Mouse (Mus musculus) urinary bladder, postnatal 14 days (tissue): ENCODE measurements around the gene Srrd.

ENCODE experiments used
- DNase-seq: peaks from one replicate; pipeline ENCODE4 v3.0.0; 2021; ENCODE audit warnings: low spot score

The Srrd gene

GRCm38 (mm10) chr5:112317328-112317727, 25.5 kb downstream of the Srrd start:
- DNase-seq, result no peak

GRCm38 (mm10) chr5:112316468-112316867, 26.4 kb downstream of the Srrd start:
- DNase-seq, result no peak

GRCm38 (mm10) chr5:112313222-112313885, 29.5 kb downstream of the Srrd start:
- no peak for DNase-seq

- DNase-seq, result no peak
Observed at GRCm38 (mm10) chr5:112305842-112306241, 37.0 kb downstream of the Srrd start.

GRCm38 (mm10) chr5:112302310-112302709, 40.5 kb downstream of the Srrd start:
- DNase-seq, result no peak

- no peak for DNase-seq
Observed at GRCm38 (mm10) chr5:112301694-112302093, 41.1 kb downstream of the Srrd start.

GRCm38 (mm10) chr5:112300721-112301308, 42.0 kb downstream of the Srrd start:
- no peak for DNase-seq

GRCm38 (mm10) chr5:112300112-112300511, 42.7 kb downstream of the Srrd start:
- DNase-seq, result no peak

GRCm38 (mm10) chr5:112299399-112299798, 43.4 kb downstream of the Srrd start:
- DNase-seq, result no peak

- no peak for DNase-seq
Observed at GRCm38 (mm10) chr5:112298226-112298988, 44.4 kb downstream of the Srrd start.

- no peak for DNase-seq
Observed at GRCm38 (mm10) chr5:112297257-112297656, 45.6 kb downstream of the Srrd start.

- DNase-seq, result no peak
Observed at GRCm38 (mm10) chr5:112296404-112297181, 46.2 kb downstream of the Srrd start.

- DNase-seq, result no peak
Observed at GRCm38 (mm10) chr5:112295564-112295963, 47.3 kb downstream of the Srrd start.

- DNase-seq, result no peak
Observed at GRCm38 (mm10) chr5:112295162-112295561, 47.7 kb downstream of the Srrd start.

- DNase-seq, result no peak
Observed at GRCm38 (mm10) chr5:112294696-112295095, 48.1 kb downstream of the Srrd start.

- no peak for DNase-seq
Observed at GRCm38 (mm10) chr5:112293800-112294199, 49.0 kb downstream of the Srrd start.

GRCm38 (mm10) chr5:112292343-112292980, 50.4 kb downstream of the Srrd start:
- DNase-seq, result no peak

- DNase-seq, result no peak
Observed at GRCm38 (mm10) chr5:112291866-112292265, 51.0 kb downstream of the Srrd start.

- DNase-seq, result no peak
Observed at GRCm38 (mm10) chr5:112290536-112290880, 52.3 kb downstream of the Srrd start.

GRCm38 (mm10) chr5:112289819-112290535, 52.9 kb downstream of the Srrd start:
- DNase-seq, result peak; percentile 25

GRCm38 (mm10) chr5:112289236-112289635, 53.6 kb downstream of the Srrd start:
- DNase-seq, result no peak
